Mouse (Mus musculus): ENCODE results near the gene Gatad2a. TPM values are rescaled to one million over a fixed set of nuclear protein-coding genes. Genes with fewer than 3 reads are reported as not detected.
"Not testable (repeated sequence)": the region's sequence is repeated elsewhere in the genome, so short reads cannot be mapped to it uniquely, and the experiment has no call there.

The Gatad2a gene
- polyA plus RNA-seq, 1 experiment: 36.9 TPM

- H3K27me3 ChIP-seq (ENCODE audit: control insufficient read depth, insufficient read depth, low read length): no peaks in the 10 kb centered on the region
- H3K4me3 ChIP-seq (replicated peaks; ENCODE audit: insufficient read depth, low read depth, low read length): no peak overlapping the region
- peak; percentile 72 for TF ChIP-seq CTCF (IDR thresholded peaks at IDR 0.05; ENCODE audit: borderline replicate concordance, insufficient read depth, low read depth, low read length)
- TF ChIP-seq POLR2A (IDR thresholded peaks at IDR 0.05; ENCODE audit: borderline replicate concordance, insufficient read depth, low read length): no peak
- peaks cover 2% of the 10 kb centered on the region; the same call in 1 of the 2 replicates for H3K4me1 ChIP-seq (ENCODE audit: control insufficient read depth, insufficient read depth, low read length)
- no peak overlapping the region for H3K27ac ChIP-seq (ENCODE audit: insufficient read depth, low read length)
- DNase-seq: peak; percentile 37 to 48
- WGBS: 10% methylated on average over 16 of the region's 16 CpGs
These were observed 5.2 kb upstream of the Gatad2a start for GRCm38 (mm10) chr8:70001176-70001891.

DNA sequence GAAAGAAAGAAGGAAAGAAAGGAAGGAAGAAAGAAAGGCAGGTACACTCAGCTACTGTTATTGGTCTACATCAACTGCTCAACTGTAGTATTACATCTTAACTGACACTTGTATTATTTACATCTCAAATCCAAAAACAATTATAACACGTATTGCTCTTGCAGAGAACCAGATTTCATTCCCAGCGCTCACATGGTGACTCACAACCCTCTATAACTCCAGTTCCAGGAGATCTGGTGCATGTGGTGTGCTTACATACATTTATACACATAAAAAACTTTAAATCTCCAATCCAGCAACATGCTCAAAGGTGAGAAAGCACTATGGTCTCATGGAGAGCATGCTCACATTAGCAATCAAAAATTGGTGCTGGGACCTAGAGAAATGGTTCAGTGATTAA lies 4.0 kb upstream of the Gatad2a start:
- no peak for DNase-seq
- no peak for TF ChIP-seq CTCF (IDR thresholded peaks at IDR 0.05; ENCODE audit: borderline replicate concordance, insufficient read depth, low read depth, low read length)
- TF ChIP-seq POLR2A (IDR thresholded peaks at IDR 0.05; ENCODE audit: borderline replicate concordance, insufficient read depth, low read length): no peak
- 89% methylated on average over 2 of the region's 2 CpGs for WGBS
- no peaks in the 10 kb centered on the region for H3K27me3 ChIP-seq (ENCODE audit: control insufficient read depth, insufficient read depth, low read length)
- peaks cover 2% of the 10 kb centered on the region; the same call in 1 of the 2 replicates for H3K4me1 ChIP-seq (ENCODE audit: control insufficient read depth, insufficient read depth, low read length)
- H3K4me3 ChIP-seq (replicated peaks; ENCODE audit: insufficient read depth, low read depth, low read length): no peak overlapping the region
- H3K27ac ChIP-seq (ENCODE audit: insufficient read depth, low read length): no peak overlapping the region

- no peaks in the 10 kb centered on the region for H3K27me3 ChIP-seq (ENCODE audit: control insufficient read depth, insufficient read depth, low read length)
- H3K4me1 ChIP-seq (ENCODE audit: control insufficient read depth, insufficient read depth, low read length): peaks cover 2% of the 10 kb centered on the region; the same call in 1 of the 2 replicates
- no peak overlapping the region for H3K4me3 ChIP-seq (replicated peaks; ENCODE audit: insufficient read depth, low read depth, low read length)
- no peak overlapping the region for H3K27ac ChIP-seq (ENCODE audit: insufficient read depth, low read length)
- WGBS: 90% methylated on average over 4 of the region's 4 CpGs
- DNase-seq: no peak
- TF ChIP-seq CTCF (IDR thresholded peaks at IDR 0.05; ENCODE audit: borderline replicate concordance, insufficient read depth, low read depth, low read length) (no peak), POLR2A (IDR thresholded peaks at IDR 0.05; ENCODE audit: borderline replicate concordance, insufficient read depth, low read length) (no peak)
These were observed 3.1 kb upstream of the Gatad2a start for GRCm38 (mm10) chr8:69999236-69999635.

DNA sequence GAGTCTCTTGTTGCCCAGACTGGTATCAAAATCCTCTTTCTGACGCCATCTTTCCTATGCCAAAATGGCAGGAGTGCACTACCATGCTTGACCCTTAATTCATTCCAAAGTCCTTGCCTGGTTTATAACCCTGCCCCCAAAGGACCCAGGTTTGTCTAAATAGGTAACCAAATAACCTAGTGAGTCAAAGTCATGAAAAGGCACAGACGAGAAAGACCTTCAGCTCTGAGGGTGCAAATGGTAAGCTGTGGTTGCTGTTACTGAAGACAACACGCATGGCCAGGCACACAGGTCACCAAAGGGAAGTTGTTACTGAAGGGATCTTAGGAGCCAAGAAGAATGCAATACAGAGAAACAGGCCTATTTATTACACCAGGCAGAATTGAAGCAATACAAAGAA lies 2.5 kb upstream of the Gatad2a start:
- WGBS: 95% methylated on average over 3 of the region's 3 CpGs
- peaks cover 2% of the 10 kb centered on the region; the same call in 1 of the 2 replicates for H3K4me1 ChIP-seq (ENCODE audit: control insufficient read depth, insufficient read depth, low read length)
- no peak overlapping the region for H3K4me3 ChIP-seq (replicated peaks; ENCODE audit: insufficient read depth, low read depth, low read length)
- H3K27me3 ChIP-seq (ENCODE audit: control insufficient read depth, insufficient read depth, low read length): no peaks in the 10 kb centered on the region
- TF ChIP-seq CTCF (IDR thresholded peaks at IDR 0.05; ENCODE audit: borderline replicate concordance, insufficient read depth, low read depth, low read length): no peak
- TF ChIP-seq POLR2A (IDR thresholded peaks at IDR 0.05; ENCODE audit: borderline replicate concordance, insufficient read depth, low read length): no peak
- H3K27ac ChIP-seq (ENCODE audit: insufficient read depth, low read length): no peak overlapping the region
- no peak for DNase-seq

DNA sequence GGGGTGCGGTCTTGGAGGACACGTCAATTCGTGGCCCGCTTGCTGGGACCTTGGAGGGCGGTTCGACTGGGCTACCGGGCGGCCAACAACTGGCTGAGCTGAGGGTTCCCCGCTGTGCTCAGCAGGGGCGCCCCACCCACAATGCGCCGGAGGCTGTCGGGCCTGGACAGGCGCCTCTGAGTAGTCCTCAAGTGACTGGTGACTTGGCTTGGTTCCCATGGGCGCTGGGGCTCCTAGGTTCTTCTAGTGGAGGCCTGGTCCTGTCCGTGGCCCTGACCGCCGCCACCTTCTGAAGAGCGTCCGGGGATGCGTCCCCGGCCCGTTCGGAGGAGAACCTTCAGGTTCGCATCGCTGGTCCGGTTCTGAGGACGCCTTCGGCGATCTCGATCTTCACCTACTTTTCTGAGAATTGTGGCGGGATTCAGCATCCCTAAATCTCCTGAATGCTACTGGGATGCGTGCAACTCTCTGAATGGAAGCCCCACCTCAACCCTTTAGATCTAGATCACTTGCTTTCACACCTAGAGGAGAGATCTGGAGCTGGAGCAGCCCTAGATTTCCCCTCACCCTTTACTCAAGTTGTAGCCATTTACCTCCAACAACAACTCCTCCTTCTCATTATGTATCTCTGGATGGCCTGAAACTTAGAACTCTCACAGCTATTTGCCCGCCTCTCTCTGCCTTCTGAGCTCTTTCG lies 553 bp upstream of the Gatad2a start:
- no peak for DNase-seq
- TF ChIP-seq CTCF (IDR thresholded peaks at IDR 0.05; ENCODE audit: borderline replicate concordance, insufficient read depth, low read depth, low read length) (no peak), POLR2A (IDR thresholded peaks at IDR 0.05; ENCODE audit: borderline replicate concordance, insufficient read depth, low read length) (peak; percentile 29; the same call in 1 of the 2 replicates)
- Histone ChIP-seq H3K27ac (ENCODE audit: insufficient read depth, low read length) (0 out of 2 replicates have a peak overlapping the region, but pooled peaks have one; percentile 14), H3K4me1 (ENCODE audit: control insufficient read depth, insufficient read depth, low read length) (peaks cover 2% of the 10 kb centered on the region; the same call in 1 of the 2 replicates), H3K27me3 (ENCODE audit: control insufficient read depth, insufficient read depth, low read length) (no peaks in the 10 kb centered on the region), H3K4me3 (replicated peaks; ENCODE audit: insufficient read depth, low read depth, low read length) (peak overlapping the region; percentile 62)
- 2% methylated on average over 35 of the region's 35 CpGs for WGBS

DNA sequence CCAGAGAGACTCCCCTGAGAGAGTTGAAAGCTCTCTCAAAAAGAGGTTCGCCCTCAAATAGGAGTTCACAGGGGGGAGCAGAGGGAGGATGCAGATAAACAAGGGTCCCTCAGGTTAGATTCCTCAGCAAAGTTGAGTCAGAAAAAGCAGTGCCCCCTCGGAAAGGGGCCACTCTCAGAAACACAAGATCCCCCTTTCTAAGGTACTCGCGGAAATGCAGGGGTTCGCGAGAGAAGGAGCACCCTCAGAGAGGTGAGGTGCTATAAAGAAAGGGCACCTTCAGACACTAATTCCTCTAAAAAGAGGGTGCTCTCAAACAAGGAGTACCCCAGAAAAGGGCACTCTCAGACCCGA lies 785 bp downstream of the Gatad2a start:
- DNase-seq: no peak
- TF ChIP-seq CTCF (IDR thresholded peaks at IDR 0.05; ENCODE audit: borderline replicate concordance, insufficient read depth, low read depth, low read length) (no peak), POLR2A (IDR thresholded peaks at IDR 0.05; ENCODE audit: borderline replicate concordance, insufficient read depth, low read length) (no peak)
- H3K27ac ChIP-seq (ENCODE audit: insufficient read depth, low read length): no peak overlapping the region
- no peaks in the 10 kb centered on the region for H3K27me3 ChIP-seq (ENCODE audit: control insufficient read depth, insufficient read depth, low read length)
- H3K4me3 ChIP-seq (replicated peaks; ENCODE audit: insufficient read depth, low read depth, low read length): peak overlapping the region; percentile 51
- WGBS: 1% methylated on average over 7 of the region's 7 CpGs
- H3K4me1 ChIP-seq (ENCODE audit: control insufficient read depth, insufficient read depth, low read length): no peaks in the 10 kb centered on the region

DNA sequence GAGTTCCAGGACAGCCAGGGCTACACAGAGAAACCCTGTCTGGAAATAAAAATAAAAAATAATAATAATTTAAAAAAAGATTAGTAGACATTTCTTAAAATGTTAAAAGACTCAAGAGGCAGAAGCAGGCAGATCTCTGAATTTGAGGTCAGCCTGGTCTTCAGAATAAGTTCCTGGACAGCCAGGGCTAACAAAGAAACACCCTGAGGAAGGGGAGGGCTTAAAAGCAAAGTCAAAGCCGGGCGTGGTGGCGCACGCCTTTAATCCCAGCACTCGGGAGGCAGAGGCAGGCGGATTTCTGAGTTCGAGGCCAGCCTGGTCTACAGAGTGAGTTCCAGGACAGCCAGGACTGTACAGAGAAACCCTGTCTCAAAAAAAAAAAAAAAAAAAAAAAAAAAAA lies 7.2 kb downstream of the Gatad2a start:
- H3K27me3 ChIP-seq (ENCODE audit: control insufficient read depth, insufficient read depth, low read length); H3K4me3 ChIP-seq (replicated peaks; ENCODE audit: insufficient read depth, low read depth, low read length); H3K27ac ChIP-seq (ENCODE audit: insufficient read depth, low read length); DNase-seq; H3K4me1 ChIP-seq (ENCODE audit: control insufficient read depth, insufficient read depth, low read length): not testable (repeated sequence)
- WGBS: 97% methylated on average over 7 of the region's 7 CpGs

DNA sequence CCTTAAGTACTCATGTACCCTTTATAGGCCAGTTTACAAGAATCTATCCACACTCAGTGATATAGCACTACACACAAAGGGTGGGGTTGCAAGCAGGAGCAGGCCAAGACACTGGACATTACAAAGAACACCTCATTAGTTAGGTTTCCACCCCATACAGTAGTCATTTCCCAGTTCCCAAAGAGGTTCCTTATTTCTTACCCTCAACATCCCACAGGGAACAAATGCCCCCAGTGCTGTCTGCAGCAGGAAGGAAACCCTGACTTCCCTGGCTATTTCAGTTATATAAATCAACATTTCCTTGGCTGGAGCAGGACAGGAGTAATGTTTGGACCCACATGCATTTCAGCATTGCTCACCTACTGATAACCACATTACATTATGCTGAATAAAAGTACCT lies 8.4 kb downstream of the Gatad2a start:
- H3K27ac ChIP-seq (ENCODE audit: insufficient read depth, low read length): no peak overlapping the region
- H3K4me3 ChIP-seq (replicated peaks; ENCODE audit: insufficient read depth, low read depth, low read length): no peak overlapping the region
- no peak for TF ChIP-seq CTCF (IDR thresholded peaks at IDR 0.05; ENCODE audit: borderline replicate concordance, insufficient read depth, low read depth, low read length)
- TF ChIP-seq POLR2A (IDR thresholded peaks at IDR 0.05; ENCODE audit: borderline replicate concordance, insufficient read depth, low read length): no peak
- no peak for DNase-seq
- no peaks in the 10 kb centered on the region for H3K4me1 ChIP-seq (ENCODE audit: control insufficient read depth, insufficient read depth, low read length)
- H3K27me3 ChIP-seq (ENCODE audit: control insufficient read depth, insufficient read depth, low read length): no peaks in the 10 kb centered on the region

All from cerebellum, adult 2 months (tissue).